Mouse (Mus musculus) forebrain, embryonic 16.5 days (tissue): Measurements from ENCODE around the gene Lrig3. TPM values are rescaled to one million over a fixed set of nuclear protein-coding genes. Genes with fewer than 3 reads are reported as not detected.

Experiments
- ATAC-seq: fragments of 200-750 bp; cut with Nextera tagmentation; 2 replicates; pipeline ENCODE4 v1.8.0; 2017; ENCODE audit warnings: mild to moderate bottlenecking, moderate library complexity
- H3K27ac ChIP-seq: fragments of 300-500 bp; sonication (generic); 2 replicates; pipeline ENCODE4 v1.5.1; 2014; ENCODE audit warnings: low read length, control low read depth
- H3K27me3 ChIP-seq: fragments of 300-500 bp; sonication (generic); replicated peaks from 2 replicates; pipeline ENCODE4 v1.6.1; 2014; ENCODE audit warnings: low read length; ENCODE audit not compliant: control insufficient read depth, insufficient read depth
- H3K36me3 ChIP-seq: fragments of 300-500 bp; sonication (generic); 2 replicates; pipeline ENCODE4 v1.6.1; 2014; ENCODE audit not compliant: control insufficient read depth, insufficient read depth
- H3K4me1 ChIP-seq: fragments of 300-500 bp; sonication (generic); replicated peaks from 2 replicates; pipeline ENCODE4 v1.6.1; 2014; ENCODE audit warnings: low read length; ENCODE audit not compliant: control insufficient read depth, insufficient read depth
- H3K4me2 ChIP-seq: fragments of 300-500 bp; sonication (generic); 2 replicates; pipeline ENCODE4 v1.6.1; 2014; ENCODE audit warnings: mild to moderate bottlenecking, low read length, control low read depth
- H3K4me3 ChIP-seq: fragments of 300-500 bp; sonication (generic); replicated peaks from 2 replicates; pipeline ENCODE4 v1.5.1; 2014; ENCODE audit warnings: mild to moderate bottlenecking, low read length, control low read depth
- H3K9ac ChIP-seq: fragments of 300-500 bp; sonication (generic); replicated peaks from 2 replicates; pipeline ENCODE4 v1.6.1; 2014; ENCODE audit warnings: low read depth, low read length, control low read depth
- H3K9me3 ChIP-seq: fragments of 300-500 bp; sonication (generic); 2 replicates; pipeline ENCODE4 v1.6.1; 2016; ENCODE audit warnings: low read length; ENCODE audit not compliant: control insufficient read depth
- WGBS: fragments of 180-500 bp; shearing (Covaris S2); extraction: QIAGEN DNeasy Blood & Tissue Kit; methylation state at CpG from one replicate; pipeline ENCODE4 v1.1.7; 2014; 5-methylcytosine and 5-hydroxymethylcytosine counted together
- polyA plus RNA-seq: library from polyadenylated mRNA; unstranded; fragments of >200 nt; fragmentation: Nextera tagmentation; extraction: Ambion mirVana; gene quantifications from 2 replicates; pipeline ENCODE4 v1.2.1, GENCODE M21; 2015

The Lrig3 gene
- polyA plus RNA-seq, 1 experiment from 2014 or later, result 2.1 TPM

DNA sequence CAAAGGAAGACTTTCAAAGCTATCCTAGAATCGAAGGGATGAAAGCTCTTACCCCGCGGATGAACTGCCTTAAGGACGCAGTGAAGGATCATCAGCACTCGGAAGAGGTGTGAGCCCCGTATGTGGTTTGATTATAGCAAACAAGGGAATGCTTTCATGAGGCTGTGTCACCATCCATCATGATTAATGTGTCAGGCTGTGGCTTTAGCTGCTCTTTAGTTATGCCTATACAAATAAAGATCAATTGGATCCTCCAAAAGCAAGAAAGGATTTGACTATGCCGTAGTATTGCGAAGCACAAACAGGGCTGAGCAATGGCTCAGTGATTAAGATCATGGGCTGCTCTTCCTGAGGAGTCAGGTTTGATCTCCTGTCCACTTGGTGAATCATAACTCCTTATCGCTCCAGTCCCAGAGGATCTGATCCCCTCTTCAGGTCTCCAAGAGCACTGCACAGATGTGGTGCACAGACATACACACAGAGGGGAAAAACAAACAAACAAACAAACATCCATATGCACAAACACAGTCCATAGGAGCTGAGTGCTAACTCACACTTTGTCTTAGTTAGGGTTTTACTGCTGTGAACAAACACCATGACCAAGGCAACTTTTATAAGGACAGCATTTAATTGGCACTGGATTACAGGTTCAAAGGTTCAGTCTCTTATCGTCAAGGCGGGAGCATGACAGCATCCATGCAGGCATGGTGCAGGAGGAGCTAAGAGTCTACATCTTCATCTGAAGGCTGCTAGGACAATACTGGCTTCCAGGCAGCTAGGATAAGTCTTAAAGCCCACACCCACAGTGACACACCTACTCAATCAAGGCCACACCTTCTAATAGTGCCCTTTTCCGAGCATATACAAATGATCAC lies 27.2 kb upstream of the Lrig3 start:
- Histone ChIP-seq H3K4me3 (no peak overlapping the region), H3K36me3 (no peaks in the 10 kb centered on the region), H3K9me3 (no peaks in the 10 kb centered on the region), H3K4me2 (no peak overlapping the region), H3K27ac (no peak overlapping the region), H3K27me3 (0 out of 2 replicates have a peak, but pooled peaks cover 2% of the 10 kb centered on the region), H3K4me1 (0 out of 2 replicates have a peak, but pooled peaks cover 2% of the 10 kb centered on the region), H3K9ac (no peak overlapping the region)
- WGBS, result 93% methylated on average over 12 of the region's 12 CpGs
- ATAC-seq, result no peak

DNA sequence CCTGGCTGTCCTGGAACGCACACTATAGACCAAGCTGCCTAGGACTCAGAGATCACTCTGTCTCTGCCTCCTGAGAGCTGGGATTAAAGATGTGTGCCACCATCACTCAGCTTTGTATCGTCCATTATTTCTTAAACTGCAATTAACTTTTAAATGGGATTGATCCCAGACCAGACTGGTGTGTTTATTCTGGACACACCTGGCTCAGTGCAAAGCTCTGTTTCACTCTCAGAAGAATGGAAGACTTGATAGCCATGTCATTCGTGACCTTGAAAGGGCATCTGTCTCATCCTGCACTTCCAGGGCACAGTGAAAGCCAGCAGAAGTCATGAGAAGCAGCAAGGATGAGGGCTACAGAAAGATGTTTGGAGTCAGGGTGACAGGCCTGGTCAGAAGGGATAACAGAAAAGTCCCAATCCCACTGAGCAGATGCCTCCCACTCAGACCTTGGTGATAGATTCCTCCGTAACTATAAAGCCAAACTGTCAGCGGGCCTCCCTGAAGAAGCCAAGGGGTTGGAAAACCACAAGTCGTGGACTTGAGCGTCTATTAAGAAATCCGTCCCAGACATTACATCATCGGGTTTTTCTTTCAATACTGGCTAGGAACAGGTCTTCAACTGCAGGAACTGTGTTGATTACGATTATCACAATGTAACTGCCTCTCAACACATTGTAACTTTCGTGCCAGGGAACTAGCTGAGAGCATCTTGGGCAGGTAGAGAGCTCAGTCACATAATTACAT lies 25.5 kb upstream of the Lrig3 start:
- no peaks in the 10 kb centered on the region for H3K9me3 ChIP-seq
- H3K36me3 ChIP-seq, result no peaks in the 10 kb centered on the region
- H3K4me1 ChIP-seq, result no peaks in the 10 kb centered on the region
- 0 out of 2 replicates have a peak, but pooled peaks cover 2% of the 10 kb centered on the region for H3K27me3 ChIP-seq
- H3K4me3 ChIP-seq, result no peak overlapping the region
- H3K27ac ChIP-seq, result no peak overlapping the region
- H3K9ac ChIP-seq, result no peak overlapping the region
- no peak for ATAC-seq
- WGBS, result 56% methylated on average over 11 of the region's 11 CpGs
- H3K4me2 ChIP-seq, result no peak overlapping the region

DNA sequence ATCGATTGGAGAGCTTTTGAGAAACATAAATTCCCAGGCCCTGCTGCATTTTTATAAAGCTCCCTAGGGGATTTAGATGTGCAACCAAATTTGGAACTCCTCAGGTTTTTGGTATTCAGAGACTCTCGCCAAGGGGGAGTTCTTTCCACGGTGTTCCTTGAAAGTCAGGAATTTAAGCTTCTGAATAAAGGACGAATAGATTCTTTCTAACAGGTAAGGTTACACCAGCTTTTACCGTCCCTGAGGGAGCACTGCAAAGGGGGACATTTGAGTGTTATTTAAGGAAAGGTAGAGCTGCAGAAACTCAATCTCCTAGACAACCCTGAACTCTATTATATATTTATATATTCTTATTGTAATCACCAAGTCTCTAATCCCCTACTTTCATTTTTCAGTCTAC lies 22.9 kb upstream of the Lrig3 start:
- Histone ChIP-seq H3K4me2 (no peak overlapping the region), H3K27me3 (0 out of 2 replicates have a peak, but pooled peaks cover 2% of the 10 kb centered on the region), H3K4me3 (no peak overlapping the region), H3K4me1 (no peaks in the 10 kb centered on the region), H3K9ac (no peak overlapping the region), H3K27ac (no peak overlapping the region), H3K9me3 (no peaks in the 10 kb centered on the region), H3K36me3 (no peaks in the 10 kb centered on the region)
- WGBS, result 24% methylated on average over 5 of the region's 5 CpGs
- no peak for ATAC-seq

DNA sequence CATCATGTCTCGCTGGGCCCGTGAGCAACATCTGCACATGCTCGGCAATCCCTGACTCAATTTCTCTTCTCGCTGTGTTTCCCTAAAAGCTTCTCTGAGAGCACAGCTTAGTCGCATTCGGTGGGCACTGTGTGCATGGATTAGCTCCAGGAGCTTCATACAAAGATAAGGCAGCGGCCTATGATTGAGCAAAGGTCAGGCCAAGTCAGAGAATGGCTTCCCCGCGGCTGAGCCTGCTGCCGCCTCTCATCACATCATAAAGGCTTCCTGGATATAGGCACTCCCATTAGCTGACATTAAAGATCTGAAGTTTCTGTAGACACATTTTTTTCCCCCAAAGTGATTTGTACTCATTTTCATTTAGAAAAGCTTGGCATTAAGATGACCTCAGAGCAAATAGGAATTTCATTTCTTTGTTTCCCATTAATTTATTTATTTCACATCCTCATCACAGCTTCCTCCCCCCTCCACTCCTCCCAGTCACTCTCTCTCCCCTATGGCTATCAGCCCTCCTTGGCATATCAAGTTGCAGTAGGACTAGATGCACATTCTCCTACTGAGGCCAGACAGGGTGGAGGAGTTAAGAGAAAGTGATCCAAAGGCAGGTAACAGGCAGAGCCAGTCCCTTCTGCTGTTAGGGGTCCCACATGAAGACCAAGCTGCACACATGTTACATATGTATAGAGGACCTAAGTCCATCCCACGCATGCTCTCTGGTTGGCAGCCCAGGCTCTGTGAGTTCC lies 21.0 kb upstream of the Lrig3 start:
- no peaks in the 10 kb centered on the region for H3K36me3 ChIP-seq
- H3K9me3 ChIP-seq, result no peaks in the 10 kb centered on the region
- H3K4me2 ChIP-seq, result no peak overlapping the region
- H3K4me3 ChIP-seq, result no peak overlapping the region
- no peak for ATAC-seq
- no peak overlapping the region for H3K9ac ChIP-seq
- 0 out of 2 replicates have a peak, but pooled peaks cover 2% of the 10 kb centered on the region for H3K27me3 ChIP-seq
- WGBS, result 56% methylated on average over 11 of the region's 11 CpGs
- no peak overlapping the region for H3K27ac ChIP-seq
- H3K4me1 ChIP-seq, result peaks cover 6% of the 10 kb centered on the region

DNA sequence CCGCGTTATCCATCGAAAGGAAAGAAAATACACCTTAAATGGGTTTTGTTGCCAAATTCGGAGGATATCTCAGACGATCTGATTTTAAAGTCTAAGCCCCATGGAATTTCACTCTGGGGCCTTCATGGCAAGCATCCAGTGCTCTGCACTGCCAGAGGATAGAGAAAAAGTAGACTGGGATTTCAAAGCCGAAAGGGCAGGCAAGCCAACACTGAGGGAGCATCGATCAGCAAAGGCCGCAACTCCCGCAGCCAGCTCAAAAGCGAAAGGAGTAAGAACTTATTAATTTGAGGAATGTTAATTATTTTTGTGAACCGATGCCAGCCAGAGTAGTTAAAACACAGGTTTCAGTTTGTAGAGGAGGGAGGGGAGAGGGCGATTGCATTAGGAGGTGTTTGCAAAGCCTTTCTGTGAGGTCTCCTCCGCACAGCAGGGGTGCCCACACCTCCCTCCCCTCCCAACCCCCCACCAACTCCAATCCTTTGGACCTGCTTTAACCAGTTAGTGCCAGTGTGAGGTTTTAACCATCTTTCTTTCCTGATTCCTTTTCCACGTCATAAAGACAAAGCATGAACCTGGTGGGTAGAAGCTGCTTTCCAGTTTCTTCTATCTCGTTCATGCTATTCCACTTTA lies 17.0 kb upstream of the Lrig3 start:
- WGBS, result 33% methylated on average over 15 of the region's 15 CpGs
- no peaks in the 10 kb centered on the region for H3K9me3 ChIP-seq
- H3K9ac ChIP-seq, result no peak overlapping the region
- H3K27ac ChIP-seq, result no peak overlapping the region
- no peak for ATAC-seq
- H3K4me3 ChIP-seq, result no peak overlapping the region
- no peaks in the 10 kb centered on the region for H3K27me3 ChIP-seq
- H3K36me3 ChIP-seq, result no peaks in the 10 kb centered on the region
- no peak overlapping the region; the same call in 1 of the 2 replicates for H3K4me2 ChIP-seq
- H3K4me1 ChIP-seq, result peaks cover 6% of the 10 kb centered on the region

DNA sequence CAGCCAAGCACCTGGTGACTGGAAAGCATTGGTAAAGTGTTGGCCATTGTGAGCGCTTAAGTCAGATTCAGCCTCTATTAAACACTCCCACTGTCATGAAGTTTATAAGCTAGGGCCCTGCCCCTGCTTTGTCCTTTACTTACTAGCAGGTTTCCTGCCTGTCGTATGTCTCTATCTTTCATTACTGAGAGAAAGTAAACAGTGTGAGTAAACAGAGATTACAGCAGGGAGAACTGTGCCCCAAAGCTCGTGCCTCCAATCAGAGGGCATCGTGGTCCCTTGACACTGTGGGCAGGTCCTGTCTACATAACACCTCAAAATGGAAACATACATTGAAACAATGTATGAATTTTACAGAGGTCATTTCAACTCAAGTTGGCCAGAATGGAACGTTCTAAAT lies 14.3 kb upstream of the Lrig3 start:
- Histone ChIP-seq H3K36me3 (no peaks in the 10 kb centered on the region), H3K9me3 (no peaks in the 10 kb centered on the region), H3K27ac (no peak overlapping the region), H3K27me3 (no peaks in the 10 kb centered on the region), H3K9ac (no peak overlapping the region), H3K4me1 (peaks cover 6% of the 10 kb centered on the region), H3K4me3 (no peak overlapping the region), H3K4me2 (no peak overlapping the region)
- WGBS, result 85% methylated on average over 5 of the region's 5 CpGs
- no peak for ATAC-seq

DNA sequence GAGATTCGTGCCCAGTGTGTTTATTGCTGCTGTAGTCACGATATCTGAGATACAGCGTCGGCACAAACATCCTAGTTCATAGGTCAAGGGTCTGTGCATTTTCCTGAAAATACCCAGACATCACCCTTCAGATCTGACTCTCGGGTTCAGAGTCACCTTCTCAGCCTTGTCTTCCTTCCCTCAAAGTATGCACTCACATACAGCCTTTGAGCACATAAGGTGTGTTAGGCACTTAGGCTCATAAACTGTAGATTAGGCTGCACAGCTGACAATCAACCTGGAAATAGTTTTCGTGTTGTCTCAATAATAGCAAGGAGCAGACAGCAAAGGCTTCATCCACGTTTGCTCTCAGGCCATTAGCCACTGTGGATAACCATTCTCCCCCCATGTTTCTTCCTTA lies 11.6 kb upstream of the Lrig3 start:
- no peaks in the 10 kb centered on the region for H3K9me3 ChIP-seq
- no peak overlapping the region for H3K27ac ChIP-seq
- H3K27me3 ChIP-seq, result no peaks in the 10 kb centered on the region
- H3K4me3 ChIP-seq, result no peak overlapping the region
- WGBS, result 84% methylated on average over 7 of the region's 7 CpGs
- no peaks in the 10 kb centered on the region; the same call in 1 of the 2 replicates for H3K4me1 ChIP-seq
- H3K4me2 ChIP-seq, result no peak overlapping the region
- no peak overlapping the region for H3K9ac ChIP-seq
- no peaks in the 10 kb centered on the region for H3K36me3 ChIP-seq
- ATAC-seq, result no peak

DNA sequence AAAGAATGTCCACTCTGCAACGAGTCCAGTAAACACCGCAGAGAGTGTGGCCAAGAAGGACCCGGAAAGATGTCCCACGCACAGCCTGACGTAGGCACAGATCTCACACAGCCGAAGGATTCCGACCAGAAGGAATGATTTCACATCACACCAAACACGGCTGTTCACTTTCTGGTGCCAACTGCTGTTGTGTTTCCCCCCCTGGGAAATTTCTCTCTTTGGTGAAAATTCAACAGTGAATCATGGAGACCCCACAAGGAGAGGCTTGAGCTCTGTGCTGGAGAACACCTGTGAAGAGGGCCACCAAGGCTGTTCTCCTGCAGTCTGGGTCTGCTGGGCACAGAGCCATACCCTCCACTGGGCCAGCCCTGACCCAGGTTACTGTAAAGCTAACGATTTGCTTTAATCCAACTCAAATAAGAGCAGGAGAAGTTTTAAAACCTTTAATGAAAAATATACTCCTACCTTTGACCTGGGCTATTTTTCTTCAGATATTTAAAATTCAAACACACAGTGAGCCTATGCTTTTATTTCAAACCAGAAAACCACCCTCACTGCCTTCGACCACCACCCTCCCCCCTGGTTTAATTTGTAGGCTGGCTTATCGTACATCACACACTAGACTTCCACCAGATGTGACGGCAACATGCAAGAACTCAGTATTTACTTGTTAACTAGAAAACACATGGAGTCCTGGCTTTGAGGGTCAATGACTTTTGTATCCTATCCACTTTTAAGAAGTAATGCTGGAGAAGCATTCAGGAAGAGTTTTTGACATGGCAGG lies 11.0 kb upstream of the Lrig3 start:
- Histone ChIP-seq H3K27me3 (no peaks in the 10 kb centered on the region), H3K4me3 (no peak overlapping the region), H3K4me1 (no peaks in the 10 kb centered on the region), H3K4me2 (no peak overlapping the region), H3K27ac (no peak overlapping the region), H3K9ac (no peak overlapping the region), H3K9me3 (no peaks in the 10 kb centered on the region), H3K36me3 (no peaks in the 10 kb centered on the region)
- WGBS, result 61% methylated on average over 12 of the region's 12 CpGs
- ATAC-seq, result no peak
